Mouse (Mus musculus): Measurements from ENCODE around the gene Dazap1.
"Not testable (repeated sequence)": the region's sequence is repeated elsewhere in the genome, so short reads cannot be mapped to it uniquely, and the experiment has no call there.

Dazap1 gene

GRCm38 (mm10) chr10:80260642-80261584, at the start of gene Dazap1, which contains the start of gene Gamt:
TSS of gene Dazap1 (plus strand) at chr10:80261486.
TSS of gene Gamt (minus strand) at chr10:80261012.
- DNase-seq: peak; percentile 100

DNA sequence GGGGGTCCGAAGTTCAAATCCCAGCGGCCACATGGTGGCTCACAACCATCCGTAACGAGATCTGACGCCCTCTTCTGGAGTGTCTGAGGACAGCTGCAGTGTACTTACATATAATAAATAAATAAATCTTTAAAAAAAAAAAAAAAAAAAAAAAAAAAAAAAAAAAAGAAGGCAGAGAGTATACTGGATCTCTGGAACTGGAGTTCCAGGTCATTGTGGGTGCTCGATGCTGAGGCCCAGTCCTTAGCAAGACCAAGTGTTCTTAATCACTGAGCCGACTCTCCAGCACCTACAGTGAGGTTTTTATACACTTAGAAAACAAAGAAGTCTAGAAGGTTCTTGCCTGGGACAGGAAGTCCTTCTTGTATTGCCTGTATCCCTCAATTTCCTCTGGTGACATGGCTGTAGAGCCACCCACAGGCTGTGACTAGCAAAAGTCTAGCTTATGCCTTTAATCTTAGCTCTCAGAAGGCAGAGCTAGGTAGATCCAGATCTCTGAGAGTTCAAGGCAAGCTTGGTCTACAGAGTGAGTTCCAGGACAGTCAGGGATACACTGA, 49.7 kb upstream of the Dazap1 start:
- DNase-seq: not testable (repeated sequence)

DNA sequence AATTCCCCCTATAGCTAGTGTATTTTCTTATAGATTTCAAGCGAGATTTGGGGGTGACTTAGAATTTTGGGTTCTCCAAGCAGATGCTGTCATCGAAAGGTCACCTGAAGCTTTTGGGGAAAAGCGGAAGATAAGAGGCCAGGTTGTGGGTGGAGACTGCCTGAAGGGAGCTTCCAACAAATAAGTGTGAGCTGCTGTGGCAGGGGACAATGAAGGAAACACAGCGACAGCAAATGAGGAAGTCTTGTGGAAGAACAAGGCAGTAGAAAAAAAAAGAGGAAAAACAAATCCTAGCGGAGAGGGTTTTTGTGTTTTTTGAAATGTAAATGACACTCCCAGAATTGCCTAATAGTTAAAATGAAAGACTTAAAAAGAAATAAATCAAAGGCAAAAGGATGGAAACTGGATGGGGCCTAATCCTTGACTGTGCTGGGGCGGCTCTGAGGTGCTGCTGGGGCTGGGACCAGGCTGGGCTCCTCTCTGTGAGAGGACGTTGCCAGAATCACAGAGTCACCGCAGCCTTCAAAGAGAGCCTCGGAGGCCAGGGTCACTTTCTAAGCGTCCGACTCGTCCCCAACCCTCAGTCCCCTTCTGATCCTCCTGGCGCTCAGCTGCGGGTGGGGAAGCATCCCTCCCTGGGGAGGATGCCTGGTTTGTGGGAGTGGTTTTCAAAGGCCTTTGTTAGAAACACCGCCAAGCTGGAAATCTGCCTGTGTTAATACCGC, 46.1 kb upstream of the Dazap1 start:
- DNase-seq: no peak

DNA sequence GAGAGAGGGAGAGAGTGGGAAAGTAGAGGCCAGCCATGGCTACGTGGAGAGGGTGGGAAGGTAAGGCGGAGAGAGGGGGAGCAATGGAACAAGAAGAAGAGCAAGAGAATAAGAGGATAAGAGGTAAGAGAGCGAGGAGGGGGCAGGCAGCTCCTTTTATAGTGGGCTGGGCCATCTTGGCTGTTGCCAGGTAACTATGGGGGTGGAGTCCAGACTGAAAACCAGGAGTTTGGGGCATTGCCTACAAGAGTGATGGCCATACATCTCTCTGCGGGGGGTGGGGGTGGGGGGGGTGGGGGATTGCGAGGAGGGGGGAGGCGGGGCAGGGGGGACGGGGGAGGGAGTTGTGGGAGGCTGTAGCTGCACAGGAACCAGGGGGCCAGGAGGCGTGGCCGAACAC, 40.6 kb upstream of the Dazap1 start:
- DNase-seq: no peak

DNA sequence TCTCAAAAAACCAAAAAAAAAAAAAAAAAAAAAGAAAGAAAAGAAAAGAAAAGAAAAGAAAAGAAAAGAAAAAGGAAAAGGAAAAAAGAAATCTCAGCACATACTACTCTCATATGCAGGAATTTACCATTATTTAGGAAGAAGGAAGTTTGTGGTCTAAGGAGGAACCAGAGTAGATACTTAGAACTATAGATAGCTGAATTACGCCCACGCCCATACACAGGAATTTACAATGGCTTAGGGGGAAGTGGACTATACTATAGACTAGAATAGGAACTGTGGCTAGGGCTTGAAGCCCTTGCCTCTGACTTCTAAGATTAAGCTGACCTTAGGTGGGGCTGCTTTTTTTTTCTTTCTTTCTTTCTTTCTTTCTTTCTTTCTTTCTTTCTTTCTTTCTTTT, 38.1 kb upstream of the Dazap1 start:
- DNase-seq: not testable (repeated sequence)

GRCm38 (mm10) chr10:80226071-80226415, 35.2 kb upstream of the Dazap1 start:
- DNase-seq: no peak

GRCm38 (mm10) chr10:80226416-80227165, 34.7 kb upstream of the Dazap1 start, which contains the start of gene Mum1:
TSS of gene Mum1 (plus strand) at chr10:80226434.
- peak; percentile 100 for DNase-seq

- no peak for DNase-seq
Observed at GRCm38 (mm10) chr10:80227166-80227539, 34.1 kb upstream of the Dazap1 start.

DNA sequence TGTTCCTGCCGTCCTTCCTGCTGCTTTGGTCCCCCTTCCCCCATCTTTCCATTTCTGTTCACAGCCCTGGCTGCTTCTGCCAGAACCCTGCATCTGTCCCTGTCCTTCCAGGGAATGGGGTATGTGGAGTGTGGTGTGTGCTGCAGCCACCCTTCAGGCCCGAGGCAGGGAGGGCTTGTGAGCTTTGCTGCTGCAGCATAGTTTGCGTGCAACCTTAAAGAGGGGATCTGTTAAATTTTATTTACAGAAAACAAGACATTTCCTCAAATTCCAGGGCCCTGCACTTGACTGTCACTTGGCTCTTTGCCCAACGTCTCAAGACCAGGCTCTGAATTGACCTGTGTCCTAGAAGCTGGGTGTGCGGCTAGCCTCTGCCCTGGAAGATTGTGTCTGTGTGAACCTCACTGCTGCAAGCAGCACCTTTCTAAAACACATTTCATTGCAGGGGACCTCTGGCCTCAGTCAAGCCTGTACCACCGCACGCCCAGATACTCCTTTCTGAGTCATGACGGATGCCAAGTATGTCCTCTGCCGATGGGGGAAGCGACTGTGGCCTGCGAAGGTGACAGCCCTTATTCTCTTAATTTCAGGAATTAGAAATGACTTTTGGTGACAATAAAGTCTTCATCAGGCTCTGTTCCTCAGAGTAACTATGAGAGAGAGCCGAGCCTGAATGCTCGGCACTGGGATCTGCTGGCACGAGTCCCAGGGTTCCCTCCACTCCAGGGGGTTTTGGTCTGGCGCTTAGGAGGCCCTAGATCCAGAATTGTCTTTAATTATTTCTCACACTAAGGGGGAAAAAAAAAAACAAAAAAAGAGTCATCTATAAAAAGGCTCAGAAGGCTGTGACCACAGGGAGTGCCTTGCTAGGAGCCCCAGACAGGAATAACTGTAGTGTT, 33.2 kb upstream of the Dazap1 start:
- peak; percentile 58 for DNase-seq

DNA sequence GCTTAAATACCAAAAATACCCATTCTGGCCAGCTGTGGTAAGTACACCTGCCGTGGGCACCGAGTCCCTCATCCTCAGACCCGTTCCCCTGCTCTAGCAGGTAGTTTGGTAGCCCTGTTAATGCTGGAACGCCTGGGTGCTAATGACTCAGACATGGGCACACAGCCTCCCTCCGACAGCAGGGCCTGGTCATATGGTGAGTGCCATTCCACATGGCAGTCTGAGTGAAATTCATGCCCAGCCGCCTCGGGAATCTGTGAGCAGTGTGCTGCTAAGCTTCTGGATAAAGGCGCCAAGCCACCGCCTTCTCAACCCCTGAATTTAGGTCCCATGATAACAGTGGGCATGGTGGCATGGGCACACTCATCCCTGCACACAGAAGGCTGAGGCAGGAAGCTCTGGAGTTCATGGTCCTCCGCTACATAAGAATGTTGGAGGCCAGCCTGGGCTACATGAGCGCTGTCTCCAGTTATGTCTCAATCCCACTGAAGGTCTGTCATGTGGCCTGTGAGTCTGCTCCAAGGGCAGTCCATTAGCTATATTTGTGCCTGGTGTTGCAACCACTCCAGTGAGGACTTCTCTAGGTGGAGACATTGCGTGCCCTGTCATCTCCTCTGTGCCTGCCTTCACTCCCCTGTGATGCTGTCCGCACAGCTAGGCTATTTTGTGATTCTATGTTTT, 25.0 kb upstream of the Dazap1 start:
- DNase-seq: no peak

GRCm38 (mm10) chr10:80237020-80237419, 24.3 kb upstream of the Dazap1 start:
- no peak for DNase-seq

DNA sequence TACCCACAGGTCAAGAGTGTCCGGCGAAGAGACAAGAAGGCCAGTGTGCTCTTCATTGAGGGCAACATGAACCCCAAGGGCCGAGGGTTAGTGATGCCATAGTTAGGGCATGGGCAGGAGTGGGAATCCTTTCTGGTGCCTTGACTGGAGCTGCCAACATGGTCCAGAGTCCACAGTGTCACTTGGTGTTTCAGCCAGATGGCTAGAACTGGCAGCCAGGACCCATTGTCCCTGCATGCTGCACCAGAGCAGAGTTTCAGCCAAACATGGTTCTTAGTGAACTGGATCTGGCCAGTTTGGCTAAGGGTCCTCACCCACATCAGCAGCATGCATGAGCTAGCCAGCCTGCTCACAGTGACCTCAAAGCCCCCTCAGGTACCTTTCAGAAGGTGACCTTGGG, 23.0 kb upstream of the Dazap1 start:
- no peak for DNase-seq

- no peak for DNase-seq
Observed at GRCm38 (mm10) chr10:80239791-80240190, 21.5 kb upstream of the Dazap1 start.

- no peak for DNase-seq
Observed at GRCm38 (mm10) chr10:80242088-80242487, 19.2 kb upstream of the Dazap1 start.

- no peak for DNase-seq
Observed at GRCm38 (mm10) chr10:80242607-80243006, 18.7 kb upstream of the Dazap1 start.

- DNase-seq: peak; percentile 67
Observed at GRCm38 (mm10) chr10:80244791-80245399, 16.4 kb upstream of the Dazap1 start.

DNA sequence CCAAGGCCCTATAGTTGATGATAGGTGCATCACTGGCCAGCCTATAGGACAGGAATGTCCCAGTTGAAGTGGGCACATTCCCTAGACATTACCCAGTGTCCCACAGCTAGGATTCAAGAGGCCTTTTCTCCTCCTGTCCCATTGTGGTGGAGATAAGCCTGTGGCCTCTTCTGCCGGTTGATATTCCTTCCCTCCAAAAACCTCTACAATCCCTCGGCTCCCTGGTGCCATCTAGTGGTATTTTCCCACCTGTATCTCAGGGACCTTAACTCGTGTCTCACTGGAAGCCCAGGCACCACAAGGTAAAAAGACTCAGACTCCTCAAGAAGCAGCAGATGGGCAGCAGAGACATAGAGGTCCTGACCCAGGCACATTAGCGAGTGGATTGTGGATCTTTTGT, 15.7 kb upstream of the Dazap1 start:
- peak; percentile 91 for DNase-seq

- DNase-seq: peak; percentile 48
Observed at GRCm38 (mm10) chr10:80247849-80248248, 13.4 kb upstream of the Dazap1 start.

- DNase-seq: not testable (repeated sequence)
Observed at GRCm38 (mm10) chr10:80248437-80248836, 12.8 kb upstream of the Dazap1 start.

GRCm38 (mm10) chr10:80248971-80249640, 12.2 kb upstream of the Dazap1 start, which contains the start of gene Ndufs7:
TSS of gene Ndufs7 (plus strand) at chr10:80249121.
- peak; percentile 95 for DNase-seq

All from kidney, postnatal 10 days (tissue).